Mouse (Mus musculus): ENCODE measurements around the gene Copa. TPM values are rescaled to one million over a fixed set of nuclear protein-coding genes. Genes with fewer than 3 reads are reported as not detected.
A peak's percentile ranks its signal among the peaks of the same experiment; 100 is the strongest.

Copa gene
- 100 to 1,000 TPM in 1 of 4 experiments, 10 to 100 TPM in 3; 82.9 to 101 (median 85.3) TPM for total RNA-seq (2022)

DNA sequence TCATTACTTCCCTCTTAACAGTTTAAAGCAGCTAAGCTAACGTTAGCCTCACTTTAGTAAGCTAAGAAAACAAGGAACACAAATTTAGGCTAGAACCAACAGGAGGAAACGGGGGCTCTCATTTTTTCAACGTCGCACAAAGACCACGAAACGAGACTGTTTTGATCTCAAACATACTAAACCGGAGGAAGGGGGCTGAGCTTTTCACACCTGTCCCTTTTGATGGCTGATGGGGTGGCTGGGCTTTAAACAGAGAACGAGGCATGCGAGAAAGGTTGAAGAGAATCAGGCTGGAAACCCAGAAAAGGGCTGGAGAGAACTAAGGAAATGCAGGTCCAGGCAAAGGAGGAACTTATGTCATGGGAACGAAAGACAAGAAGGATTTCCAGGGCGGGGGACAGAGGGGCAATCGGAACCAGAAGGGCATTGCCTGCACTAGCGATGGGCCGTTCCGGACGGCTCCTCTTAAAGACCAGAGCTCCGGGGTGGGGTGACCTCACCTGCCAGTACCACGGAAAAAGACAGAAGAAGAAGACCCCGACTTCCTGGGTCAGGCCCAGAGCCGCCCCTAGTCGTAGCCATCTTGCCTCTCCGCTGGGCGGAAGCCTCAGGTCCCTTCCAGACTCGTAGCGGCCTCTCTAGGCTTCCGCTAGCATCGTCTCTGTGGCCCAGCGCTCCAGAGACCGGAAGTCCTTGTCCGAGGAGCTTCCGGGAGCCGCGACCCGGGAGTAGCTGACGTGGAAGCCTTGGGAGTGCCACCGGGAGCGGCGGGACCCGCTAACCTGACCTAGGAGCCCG, at the start of gene Copa, which contains the start of gene Ncstn:
Gene Copa, plus strand, starts transcription at position 429 of the 798 bp plus-strand sequence.
Gene Ncstn, minus strand, starts transcription at position 695 of the 798 bp plus-strand sequence.
- peak; percentile 87 to 91 for DNase-seq (ENCODE audit: low spot score in 2 of 2)

GRCm38 (mm10) chr1:172046410-172046809, 35.9 kb upstream of the Copa start:
- DNase-seq (ENCODE audit: low spot score in 2 of 2), result no peak

DNA sequence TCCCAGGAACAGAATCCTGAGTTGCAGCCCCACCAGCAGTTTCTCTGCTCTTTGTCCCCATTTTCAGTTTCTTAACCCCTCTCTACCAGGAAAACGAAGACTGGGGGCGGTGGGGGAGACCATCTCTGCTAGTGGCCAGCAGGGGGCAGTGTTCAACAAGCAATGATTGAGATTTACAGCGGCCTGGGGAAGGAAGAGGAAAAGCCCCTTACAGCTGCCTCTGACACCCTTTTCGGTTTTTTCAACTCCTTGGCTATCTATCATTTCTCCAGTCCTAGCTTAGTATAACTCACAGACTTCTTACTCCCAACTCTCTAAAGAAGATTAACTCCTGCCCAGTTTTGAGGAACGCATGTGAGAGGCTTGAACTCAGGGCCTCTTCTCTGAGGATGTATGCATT, 35.4 kb upstream of the Copa start:
- DNase-seq (ENCODE audit: low spot score in 2 of 2), result peak in 1 of 2 experiments; percentile 28

- DNase-seq (ENCODE audit: low spot score in 2 of 2), result no peak
Measured at GRCm38 (mm10) chr1:172048241-172048734, 34.0 kb upstream of the Copa start.

GRCm38 (mm10) chr1:172049131-172049782, 33.1 kb upstream of the Copa start:
- no peak for DNase-seq (ENCODE audit: low spot score in 2 of 2)

GRCm38 (mm10) chr1:172052766-172053279, 29.5 kb upstream of the Copa start:
- DNase-seq (ENCODE audit: low spot score in 2 of 2), result no peak

DNA sequence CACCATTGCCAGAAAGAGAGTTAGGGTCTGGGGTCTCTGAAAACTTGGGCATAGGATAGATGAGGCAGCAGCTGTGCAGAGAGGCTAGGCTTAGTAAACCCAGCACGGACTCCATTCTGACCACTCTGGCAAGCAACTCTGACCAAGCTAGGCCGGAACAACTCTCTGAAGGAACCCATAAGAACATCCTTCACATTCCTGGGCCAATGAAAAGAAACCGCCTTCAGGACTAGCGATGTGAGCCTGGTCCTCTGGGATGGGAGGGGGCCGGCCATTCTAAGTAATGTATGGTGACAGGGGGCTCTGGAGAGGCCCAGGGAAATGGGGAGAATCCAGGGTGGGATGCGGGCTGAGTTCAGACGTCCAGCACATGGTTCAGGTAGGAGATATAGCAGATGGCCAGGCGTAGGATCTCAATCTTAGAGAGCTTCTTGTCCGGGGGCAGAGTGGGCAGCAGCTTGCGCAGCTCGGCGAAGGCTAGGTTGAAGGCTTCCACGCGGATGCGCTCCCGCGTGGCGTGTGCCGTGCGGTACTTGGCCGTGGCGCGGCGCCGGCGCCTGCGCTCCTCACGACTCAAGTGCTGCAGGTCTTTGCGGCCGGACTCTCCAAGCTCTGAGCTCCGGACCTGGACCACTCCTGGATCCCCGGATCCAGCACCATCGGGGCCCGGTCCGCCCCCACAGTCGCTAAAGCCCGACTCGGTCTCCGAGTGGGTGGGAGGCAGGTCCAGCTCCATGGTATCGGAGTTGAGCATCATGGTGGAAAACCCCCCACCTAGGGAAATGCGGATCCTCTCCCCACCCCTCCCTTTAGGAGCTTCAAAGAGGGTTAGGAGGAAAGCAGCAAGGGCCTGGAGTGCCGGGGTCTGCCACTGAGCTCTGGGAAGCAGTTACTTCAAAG, 28.5 kb upstream of the Copa start:
- no peak for DNase-seq (ENCODE audit: low spot score in 2 of 2)

- DNase-seq (ENCODE audit: low spot score in 2 of 2), result no peak
Measured at GRCm38 (mm10) chr1:172056251-172056650, 26.1 kb upstream of the Copa start.

DNA sequence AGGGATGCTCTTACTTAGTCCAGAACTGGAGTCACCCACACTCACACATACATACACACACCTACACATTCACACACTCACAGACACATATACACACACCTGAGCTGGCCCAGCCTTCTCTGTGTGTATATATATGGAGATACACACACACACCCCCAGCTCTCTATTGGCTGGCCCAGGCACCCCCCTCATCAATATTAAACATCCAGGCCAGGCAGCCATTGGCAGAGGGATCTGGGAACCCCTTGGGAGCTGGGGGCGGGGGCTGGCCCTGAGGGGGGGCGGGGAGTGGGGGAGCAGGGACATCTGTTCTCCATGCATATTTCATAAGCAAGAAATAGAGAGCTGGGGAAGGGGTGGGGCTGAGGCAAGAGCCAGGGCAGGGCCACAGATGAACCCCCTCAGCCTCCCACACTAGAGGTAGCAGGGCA, 24.8 kb upstream of the Copa start, which contains the start of gene Nhlh1:
Gene Nhlh1, minus strand, starts transcription at position 83 of the 431 bp plus-strand sequence.
- no peak for DNase-seq (ENCODE audit: low spot score in 2 of 2)

DNA sequence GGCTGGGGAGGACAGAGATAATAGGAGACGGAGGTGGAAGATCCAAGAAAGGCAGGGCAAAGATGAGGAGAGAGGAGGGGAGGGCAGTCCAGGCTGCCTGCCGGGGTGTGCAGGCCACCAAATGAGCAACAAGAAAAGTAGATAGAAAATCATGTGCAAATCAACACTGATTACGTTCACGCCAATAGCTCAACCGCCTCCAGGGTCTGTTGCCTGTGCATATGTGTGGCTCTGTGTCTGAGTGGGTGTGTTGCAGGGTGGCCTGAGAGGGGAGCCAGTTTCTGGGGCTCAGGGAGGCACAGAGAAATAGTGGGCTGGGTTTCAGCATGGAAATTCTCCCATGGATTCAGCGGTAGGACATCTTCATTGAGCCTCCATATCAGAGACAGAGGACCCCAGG, 24.0 kb upstream of the Copa start:
- DNase-seq (ENCODE audit: low spot score in 2 of 2), result no peak

DNA sequence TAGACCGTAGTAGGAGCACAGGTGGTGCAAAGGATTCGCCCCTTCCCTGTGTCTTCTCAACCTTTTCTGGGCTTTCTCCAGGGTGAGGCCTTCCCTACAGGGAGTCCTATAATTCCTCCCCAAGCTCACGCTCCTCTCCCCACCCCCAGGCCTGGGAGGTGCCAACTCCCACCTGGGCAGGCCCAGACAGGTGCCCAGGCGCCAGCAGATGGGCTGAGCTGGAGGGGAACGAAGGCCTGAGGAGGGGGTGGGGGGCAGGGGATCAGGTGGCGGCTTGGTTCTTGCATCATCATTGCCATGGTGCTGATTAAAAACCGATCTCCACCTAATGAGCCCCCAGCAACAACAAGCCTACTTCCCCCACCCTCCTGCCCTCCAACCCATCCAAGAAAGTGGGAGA, 23.5 kb upstream of the Copa start:
- no peak for DNase-seq (ENCODE audit: low spot score in 2 of 2)

- no peak for DNase-seq (ENCODE audit: low spot score in 2 of 2)
Measured at GRCm38 (mm10) chr1:172060659-172061058, 21.7 kb upstream of the Copa start.

- DNase-seq (ENCODE audit: low spot score in 2 of 2), result no peak
Measured at GRCm38 (mm10) chr1:172061217-172061616, 21.1 kb upstream of the Copa start.

- no peak for DNase-seq (ENCODE audit: low spot score in 2 of 2)
Measured at GRCm38 (mm10) chr1:172062101-172062500, 20.2 kb upstream of the Copa start.

- DNase-seq (ENCODE audit: low spot score in 2 of 2), result no peak
Measured at GRCm38 (mm10) chr1:172063291-172064023, 18.9 kb upstream of the Copa start.

DNA sequence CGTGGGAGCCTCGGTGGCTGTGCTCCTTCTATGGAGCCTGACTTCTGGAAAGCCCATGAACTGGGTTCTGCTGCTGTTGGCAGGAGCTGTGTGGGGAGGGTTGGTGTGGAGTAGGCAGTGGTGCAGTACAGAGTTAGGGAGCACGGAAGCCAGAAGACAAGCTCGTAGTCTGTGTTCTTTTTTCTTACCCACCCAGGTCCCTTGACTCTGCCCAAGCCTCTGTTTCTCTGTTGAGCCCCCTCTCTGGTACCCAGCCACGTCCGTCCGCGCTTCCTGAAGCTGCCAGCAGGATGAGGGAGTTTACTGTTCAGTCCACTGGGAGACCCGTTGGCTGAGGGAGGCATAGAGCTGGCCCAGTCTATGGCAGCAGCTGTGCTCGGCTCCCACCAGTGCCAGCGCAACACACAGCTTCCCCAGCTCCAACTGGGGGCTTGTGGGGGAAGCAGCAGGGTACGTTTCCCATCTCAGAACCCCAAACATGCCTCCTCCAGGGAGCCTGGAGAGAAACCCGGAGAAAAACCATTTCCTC, 17.7 kb upstream of the Copa start:
- no peak for DNase-seq (ENCODE audit: low spot score in 2 of 2)

DNA sequence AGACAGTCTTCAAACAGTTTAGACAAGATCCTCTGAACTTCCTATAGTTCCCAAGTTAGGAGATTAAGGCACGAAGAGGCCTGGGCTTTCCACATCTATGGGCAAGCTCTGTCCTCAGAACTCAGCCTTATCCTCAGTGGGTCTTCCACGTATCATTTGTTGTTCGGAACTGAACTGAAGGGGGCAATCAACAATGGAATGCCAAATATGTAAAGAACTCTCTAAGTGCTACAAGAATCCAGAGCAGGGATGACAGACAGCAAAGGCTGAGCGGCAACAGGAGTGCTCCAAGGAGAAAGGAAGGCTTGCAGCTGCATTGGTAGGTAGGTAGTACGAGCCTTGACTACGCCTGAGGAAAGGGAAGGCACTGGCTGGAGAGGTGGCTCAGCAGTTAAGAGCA, 12.1 kb upstream of the Copa start:
- DNase-seq (ENCODE audit: low spot score in 2 of 2), result no peak

DNA sequence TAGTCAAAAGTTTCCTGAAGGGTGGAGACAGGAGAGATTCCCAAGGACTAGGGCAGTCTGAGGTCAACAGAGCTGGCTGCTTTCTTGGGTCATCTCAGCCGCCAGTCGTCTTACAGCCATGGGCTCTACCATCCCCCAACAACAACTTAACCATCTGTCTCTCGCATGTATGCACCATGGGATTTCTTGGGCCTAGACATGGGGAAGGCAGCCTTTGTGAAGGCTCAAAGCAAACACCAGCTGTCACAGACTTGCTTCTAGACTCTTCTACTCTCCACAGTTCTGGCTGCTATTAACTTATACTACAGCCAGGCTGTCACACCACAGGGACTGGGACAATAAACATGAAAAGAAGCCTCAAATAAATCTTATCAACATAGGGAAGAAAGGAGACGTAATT, 10.8 kb upstream of the Copa start:
- DNase-seq (ENCODE audit: low spot score in 2 of 2), result no peak

DNA sequence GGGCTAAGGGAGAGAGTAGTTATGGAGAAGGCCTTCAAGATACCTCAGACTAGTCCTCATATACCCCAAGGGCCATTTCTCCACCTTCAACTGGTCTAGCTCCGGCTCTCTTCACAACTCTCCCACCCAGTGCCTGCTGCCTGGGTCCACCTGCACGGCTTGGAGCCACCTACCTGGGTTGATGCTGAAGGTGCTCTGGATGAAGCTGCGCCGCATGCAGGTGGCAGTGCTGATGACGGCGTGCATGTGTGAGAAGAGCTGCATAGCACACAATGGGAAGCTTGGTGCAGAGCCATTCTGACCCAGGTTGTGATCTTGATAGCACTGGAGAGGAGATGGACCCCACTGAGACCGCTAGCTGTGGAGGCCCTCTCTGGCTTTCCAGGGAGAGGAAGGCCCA, 9.7 kb upstream of the Copa start:
- no peak for DNase-seq (ENCODE audit: low spot score in 2 of 2)

DNA sequence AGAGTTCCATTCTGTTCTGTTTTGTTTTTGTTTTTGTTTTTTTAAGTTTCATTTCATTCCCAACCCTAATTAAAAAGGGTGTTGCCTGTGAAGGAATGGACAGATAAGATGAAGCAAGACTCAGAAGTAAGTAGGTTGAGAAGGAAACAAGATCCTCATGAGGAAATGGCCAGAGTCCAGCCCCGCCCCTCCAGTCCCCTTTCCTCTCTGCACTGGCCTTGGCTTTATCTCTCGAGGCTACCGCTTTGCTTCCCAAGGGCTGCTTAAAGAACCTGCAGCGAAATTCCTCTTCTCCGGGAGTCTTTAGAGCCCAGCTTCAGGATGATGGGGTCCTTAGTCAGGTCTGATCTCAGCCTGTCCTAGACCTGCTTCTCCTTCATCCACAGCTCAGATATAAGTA, 4.3 kb upstream of the Copa start:
- no peak for DNase-seq (ENCODE audit: low spot score in 2 of 2)

Data from gastrocnemius, adult 8-10 months (tissue).